Mouse (Mus musculus): ENCODE results near the gene Nfu1. TPM values are rescaled to one million over a fixed set of nuclear protein-coding genes. Genes with fewer than 3 reads are reported as not detected.

The Nfu1 gene
- polyA plus RNA-seq, 1 experiment = 77.5 TPM

GRCm38 (mm10) chr6:87051886-87052425 lies 42.9 kb downstream of the Nfu1 start:
- no peak overlapping the region for H3K9ac ChIP-seq (ENCODE audit: low read depth, poor library complexity, severe bottlenecking)

GRCm38 (mm10) chr6:87054193-87054592 lies 45.2 kb downstream of the Nfu1 start:
- TF ChIP-seq EP300 (IDR thresholded peaks at IDR 0.05; ENCODE audit: insufficient read depth, low read depth, low read length) (no peak), CTCF (IDR thresholded peaks at IDR 0.05; ENCODE audit: low read depth, low read length) (no peak)
- Histone ChIP-seq H3K9me3 (replicated peaks; ENCODE audit: control insufficient read depth, insufficient read depth, low read length, poor library complexity, severe bottlenecking) (no peaks in the 10 kb centered on the region), H3K36me3 (ENCODE audit: control insufficient read depth, insufficient read depth, low read length, poor library complexity, severe bottlenecking) (no peaks in the 10 kb centered on the region; the same call in 1 of the 2 replicates)

More at GRCm38 (mm10) chr6:87051886-87052425, 42.9 kb downstream of the Nfu1 start:
- no peak for TF ChIP-seq EP300 (IDR thresholded peaks at IDR 0.05; ENCODE audit: insufficient read depth, low read depth, low read length)
- TF ChIP-seq POLR2A (IDR thresholded peaks at IDR 0.05; ENCODE audit: insufficient read depth, low read length) = no peak
- no peak for TF ChIP-seq CTCF (IDR thresholded peaks at IDR 0.05; ENCODE audit: low read depth, low read length)
- no peaks in the 10 kb centered on the region for H3K27me3 ChIP-seq (ENCODE audit: control insufficient read depth, insufficient read depth, low read length, poor library complexity, severe bottlenecking)
- no peak overlapping the region for H3K4me3 ChIP-seq (ENCODE audit: low read depth, low read length)
- no peak overlapping the region for H3K27ac ChIP-seq (ENCODE audit: insufficient read depth, low read length)
- no peaks in the 10 kb centered on the region; the same call in 1 of the 2 replicates for H3K36me3 ChIP-seq (ENCODE audit: control insufficient read depth, insufficient read depth, low read length, poor library complexity, severe bottlenecking)
- no peaks in the 10 kb centered on the region for H3K4me1 ChIP-seq (ENCODE audit: control insufficient read depth, insufficient read depth, low read length)
- H3K9me3 ChIP-seq (replicated peaks; ENCODE audit: control insufficient read depth, insufficient read depth, low read length, poor library complexity, severe bottlenecking) = no peaks in the 10 kb centered on the region

GRCm38 (mm10) chr6:87059754-87060153 lies 50.7 kb downstream of the Nfu1 start:
- no peak overlapping the region for H3K27ac ChIP-seq (ENCODE audit: insufficient read depth, low read length)
- no peaks in the 10 kb centered on the region for H3K9me3 ChIP-seq (replicated peaks; ENCODE audit: control insufficient read depth, insufficient read depth, low read length, poor library complexity, severe bottlenecking)
- TF ChIP-seq EP300 (IDR thresholded peaks at IDR 0.05; ENCODE audit: insufficient read depth, low read depth, low read length) (no peak), CTCF (IDR thresholded peaks at IDR 0.05; ENCODE audit: low read depth, low read length) (no peak), POLR2A (IDR thresholded peaks at IDR 0.05; ENCODE audit: insufficient read depth, low read length) (no peak)
- H3K4me3 ChIP-seq (ENCODE audit: low read depth, low read length) = no peak overlapping the region
- H3K9ac ChIP-seq (ENCODE audit: low read depth, poor library complexity, severe bottlenecking) = no peak overlapping the region
- H3K27me3 ChIP-seq (ENCODE audit: control insufficient read depth, insufficient read depth, low read length, poor library complexity, severe bottlenecking) = no peaks in the 10 kb centered on the region
- H3K4me1 ChIP-seq (ENCODE audit: control insufficient read depth, insufficient read depth, low read length) = no peaks in the 10 kb centered on the region
- no peaks in the 10 kb centered on the region; the same call in 1 of the 2 replicates for H3K36me3 ChIP-seq (ENCODE audit: control insufficient read depth, insufficient read depth, low read length, poor library complexity, severe bottlenecking)

More at GRCm38 (mm10) chr6:87054193-87054592, 45.2 kb downstream of the Nfu1 start:
- Histone ChIP-seq H3K27ac (ENCODE audit: insufficient read depth, low read length) (no peak overlapping the region), H3K27me3 (ENCODE audit: control insufficient read depth, insufficient read depth, low read length, poor library complexity, severe bottlenecking) (no peaks in the 10 kb centered on the region), H3K9ac (ENCODE audit: low read depth, poor library complexity, severe bottlenecking) (no peak overlapping the region), H3K4me1 (ENCODE audit: control insufficient read depth, insufficient read depth, low read length) (no peaks in the 10 kb centered on the region), H3K4me3 (ENCODE audit: low read depth, low read length) (no peak overlapping the region)

- H3K4me1 ChIP-seq (ENCODE audit: control insufficient read depth, insufficient read depth, low read length) = no peaks in the 10 kb centered on the region
- no peak overlapping the region for H3K4me3 ChIP-seq (ENCODE audit: low read depth, low read length)
- no peaks in the 10 kb centered on the region for H3K27me3 ChIP-seq (ENCODE audit: control insufficient read depth, insufficient read depth, low read length, poor library complexity, severe bottlenecking)
- H3K36me3 ChIP-seq (ENCODE audit: control insufficient read depth, insufficient read depth, low read length, poor library complexity, severe bottlenecking) = peaks cover 3% of the 10 kb centered on the region
- H3K27ac ChIP-seq (ENCODE audit: insufficient read depth, low read length) = no peak overlapping the region
- TF ChIP-seq EP300 (IDR thresholded peaks at IDR 0.05; ENCODE audit: insufficient read depth, low read depth, low read length) = no peak
- TF ChIP-seq CTCF (IDR thresholded peaks at IDR 0.05; ENCODE audit: low read depth, low read length) = no peak
- TF ChIP-seq POLR2A (IDR thresholded peaks at IDR 0.05; ENCODE audit: insufficient read depth, low read length) = no peak
- H3K9me3 ChIP-seq (replicated peaks; ENCODE audit: control insufficient read depth, insufficient read depth, low read length, poor library complexity, severe bottlenecking) = no peaks in the 10 kb centered on the region
- H3K9ac ChIP-seq (ENCODE audit: low read depth, poor library complexity, severe bottlenecking) = no peak overlapping the region
Measured at GRCm38 (mm10) chr6:87063586-87063985, 54.5 kb downstream of the Nfu1 start.

GRCm38 (mm10) chr6:87068209-87068608 lies 59.2 kb downstream of the Nfu1 start:
- H3K4me3 ChIP-seq (ENCODE audit: low read depth, low read length) = no peak overlapping the region
- H3K36me3 ChIP-seq (ENCODE audit: control insufficient read depth, insufficient read depth, low read length, poor library complexity, severe bottlenecking) = peaks cover 3% of the 10 kb centered on the region
- H3K27ac ChIP-seq (ENCODE audit: insufficient read depth, low read length) = no peak overlapping the region
- H3K4me1 ChIP-seq (ENCODE audit: control insufficient read depth, insufficient read depth, low read length) = no peaks in the 10 kb centered on the region
- TF ChIP-seq POLR2A (IDR thresholded peaks at IDR 0.05; ENCODE audit: insufficient read depth, low read length) (no peak), CTCF (IDR thresholded peaks at IDR 0.05; ENCODE audit: low read depth, low read length) (no peak), EP300 (IDR thresholded peaks at IDR 0.05; ENCODE audit: insufficient read depth, low read depth, low read length) (no peak)
- H3K27me3 ChIP-seq (ENCODE audit: control insufficient read depth, insufficient read depth, low read length, poor library complexity, severe bottlenecking) = no peaks in the 10 kb centered on the region
- H3K9ac ChIP-seq (ENCODE audit: low read depth, poor library complexity, severe bottlenecking) = no peak overlapping the region
- no peaks in the 10 kb centered on the region for H3K9me3 ChIP-seq (replicated peaks; ENCODE audit: control insufficient read depth, insufficient read depth, low read length, poor library complexity, severe bottlenecking)

- no peak overlapping the region for H3K9ac ChIP-seq (ENCODE audit: low read depth, poor library complexity, severe bottlenecking)
- H3K27me3 ChIP-seq (ENCODE audit: control insufficient read depth, insufficient read depth, low read length, poor library complexity, severe bottlenecking) = no peaks in the 10 kb centered on the region
- H3K4me1 ChIP-seq (ENCODE audit: control insufficient read depth, insufficient read depth, low read length) = no peaks in the 10 kb centered on the region
- no peak overlapping the region; the same call in 1 of the 2 replicates for H3K27ac ChIP-seq (ENCODE audit: insufficient read depth, low read length)
- peaks cover 3% of the 10 kb centered on the region for H3K36me3 ChIP-seq (ENCODE audit: control insufficient read depth, insufficient read depth, low read length, poor library complexity, severe bottlenecking)
- H3K4me3 ChIP-seq (ENCODE audit: low read depth, low read length) = no peak overlapping the region
- TF ChIP-seq CTCF (IDR thresholded peaks at IDR 0.05; ENCODE audit: low read depth, low read length) (no peak), EP300 (IDR thresholded peaks at IDR 0.05; ENCODE audit: insufficient read depth, low read depth, low read length) (no peak), POLR2A (IDR thresholded peaks at IDR 0.05; ENCODE audit: insufficient read depth, low read length) (no peak)
- H3K9me3 ChIP-seq (replicated peaks; ENCODE audit: control insufficient read depth, insufficient read depth, low read length, poor library complexity, severe bottlenecking) = no peaks in the 10 kb centered on the region
Measured at GRCm38 (mm10) chr6:87069195-87069900, 60.3 kb downstream of the Nfu1 start.
